Mouse (Mus musculus) urinary bladder, postnatal 14 days (tissue): ENCODE measurements at regions not wholly inside any gene's neighbourhood (a gene's known extent, or its start where the extent isn't known, plus 50 kb on each side); places are given as distances from the start of the nearest gene placed in this dataset.

Experiments
- DNase-seq: peaks from one replicate; pipeline ENCODE4 v3.0.0; 2021; ENCODE audit warnings: low spot score

DNA sequence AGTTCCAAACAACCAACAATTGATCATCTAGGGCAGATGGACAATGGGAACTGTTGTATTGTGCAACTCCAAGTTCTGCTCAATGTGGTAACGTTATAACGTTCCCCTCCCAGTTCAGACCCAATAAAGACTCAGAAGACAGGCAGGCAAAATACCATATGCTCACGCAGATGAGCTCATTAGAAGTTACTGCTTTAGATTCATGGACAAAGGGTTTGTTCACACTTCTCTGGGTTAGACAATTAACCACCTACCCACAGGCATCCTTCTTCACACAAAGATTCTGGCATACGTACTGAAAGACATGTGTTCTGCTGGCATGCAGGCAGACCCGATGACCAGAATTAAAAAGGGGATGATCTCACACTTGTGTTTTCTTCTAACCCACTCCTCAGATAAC is 130.0 kb downstream of the Polr2m start:
- no peak for DNase-seq
